Mouse (Mus musculus) lung, adult 2 months (tissue): ENCODE measurements around the gene Lrrn4cl.

Source experiments
- CTCF ChIP-seq: fragments of 200-500 bp; IDR thresholded peaks from 2 replicates; pipeline ENCODE4 v1.5.1; 2011; ENCODE audit warnings: mild to moderate bottlenecking, low read length, control low read depth; ENCODE audit not compliant: insufficient read depth
- POLR2A ChIP-seq: fragments of 200-500 bp; IDR thresholded peaks from 2 replicates; pipeline ENCODE4 v1.6.1; 2011; ENCODE audit warnings: low read depth, mild to moderate bottlenecking, control low read depth, low read length, borderline replicate concordance; ENCODE audit errors: extremely low read depth

DNA sequence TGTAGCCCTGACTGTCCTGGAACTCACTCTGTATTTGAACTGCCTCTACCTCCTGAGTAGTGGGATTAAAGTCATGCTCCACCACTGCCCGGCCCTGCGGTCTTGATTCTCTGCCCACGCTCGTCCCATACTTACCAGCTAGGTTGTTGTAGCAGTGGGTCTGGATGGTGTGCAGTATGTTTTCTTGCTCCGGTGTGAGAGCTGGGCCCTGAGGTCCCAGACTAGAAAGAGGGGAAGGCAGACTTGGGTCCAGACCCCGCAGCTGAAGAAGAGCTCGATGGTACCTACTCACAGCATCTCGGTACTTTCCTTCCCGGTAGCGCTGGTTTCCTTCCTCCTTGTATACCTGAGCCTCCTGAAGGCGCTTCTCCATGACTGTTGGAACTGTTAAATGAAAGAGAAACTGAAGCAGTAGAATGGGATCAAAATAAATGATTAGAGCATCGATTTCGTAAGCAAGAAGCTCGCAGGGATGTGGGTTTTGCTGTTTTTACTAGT is 32.2 kb upstream of the Lrrn4cl start:
- TF ChIP-seq CTCF = no peak
- no peak for TF ChIP-seq POLR2A
